Mouse (Mus musculus) heart, adult 18-20 months (tissue): ENCODE data around the gene Tmem184b. TPM values are rescaled to one million over a fixed set of nuclear protein-coding genes. Genes with fewer than 3 reads are reported as not detected.

ENCODE experiments used
- microRNA-seq, 2 experiments: library from miRNA; unstranded; fragments of <30 nt; microRNA quantifications; one replicate each; pipeline ENCODE4 v1.2.0; 2022
- total RNA-seq, 2 experiments: library from RNA; stranded (reverse); gene quantifications; 2 replicates each; pipeline ENCODE4 v1.2.3; 2021

The Tmem184b gene
- total RNA-seq, 2 experiments from 2014 or later, result 34.8 to 36.7 TPM

Small RNA genes within 50 kb of the gene (microRNA-seq; reads per million reads assigned to microRNA genes)
- gene Mir1943, result 8.3 to 9.5 reads per million in 2 experiments

Other genes with a start within 250 kb of the Tmem184b start
- gene Sox10, start 238.3 kb downstream of the Tmem184b start, total RNA-seq, result 1 to 10 TPM; 1.4 TPM
- gene Pick1, start 174.4 kb downstream of the Tmem184b start, total RNA-seq, result 10 to 100 TPM; 22.4 to 22.8 TPM
- 1 to 10 TPM; 1.2 to 1.3 TPM for gene Gm49486, start 174.2 kb downstream of the Tmem184b start, total RNA-seq
- under 1 TPM; 0.50 to 0.64 TPM for gene Slc16a8, start 148.8 kb downstream of the Tmem184b start, total RNA-seq
- gene Baiap2l2, start 118.0 kb downstream of the Tmem184b start, total RNA-seq, result under 1 TPM; 0.13 to 0.25 TPM
- 10 to 100 TPM in 1 of 2 experiments, 1 to 10 TPM in 1; 9.4 to 11.3 TPM for gene Pla2g6, start 75.2 kb downstream of the Tmem184b start, total RNA-seq
- gene Maff, start 56.9 kb downstream of the Tmem184b start, total RNA-seq, result 10 to 100 TPM; 12.8 to 17.6 TPM
- gene Csnk1e, start 52.0 kb upstream of the Tmem184b start, total RNA-seq, result 10 to 100 TPM; 40.2 to 44.3 TPM
- 1 to 10 TPM; 1.4 to 1.5 TPM for gene Kcnj4, start 101.7 kb upstream of the Tmem184b start, total RNA-seq
- 1 to 10 TPM; 3.3 to 4.3 TPM for gene Kdelr3, start 112.8 kb upstream of the Tmem184b start, total RNA-seq
- 10 to 100 TPM; 69.9 to 83.9 TPM for gene Ddx17, start 143.2 kb upstream of the Tmem184b start, total RNA-seq
- gene Dmc1, start 201.5 kb upstream of the Tmem184b start, total RNA-seq, result not detected